Mouse (Mus musculus) midbrain, embryonic 15.5 days (tissue): Measurements from ENCODE around the gene Rnf11. TPM values are rescaled to one million over a fixed set of nuclear protein-coding genes. Genes with fewer than 3 reads are reported as not detected.

Experiments used
- ATAC-seq: fragments of 200-750 bp; cut with Nextera tagmentation; replicated peaks from 2 replicates; pipeline ENCODE4 v1.8.0; 2017; ENCODE audit warnings: moderate TSS enrichment
- H3K27ac ChIP-seq: fragments of 300-500 bp; sonication (generic); 2 replicates; pipeline ENCODE4 v1.5.1; 2015; ENCODE audit warnings: mild to moderate bottlenecking, inconsistent platforms
- H3K27me3 ChIP-seq: fragments of 300-500 bp; sonication (generic); replicated peaks from 2 replicates; pipeline ENCODE4 v1.6.1; 2015; ENCODE audit warnings: inconsistent platforms
- H3K36me3 ChIP-seq: fragments of 300-500 bp; sonication (generic); replicated peaks from 2 replicates; pipeline ENCODE4 v1.6.1; 2015; ENCODE audit warnings: inconsistent platforms
- H3K4me1 ChIP-seq: fragments of 300-500 bp; sonication (generic); 2 replicates; pipeline ENCODE4 v1.6.1; 2015; ENCODE audit warnings: inconsistent platforms
- H3K4me2 ChIP-seq: fragments of 300-500 bp; sonication (generic); 2 replicates; pipeline ENCODE4 v1.6.1; 2015; ENCODE audit warnings: inconsistent platforms, mild to moderate bottlenecking, moderate library complexity
- H3K4me3 ChIP-seq: fragments of 300-500 bp; sonication (generic); 2 replicates; pipeline ENCODE4 v1.5.1; 2015; ENCODE audit warnings: mild to moderate bottlenecking, inconsistent platforms
- H3K9ac ChIP-seq: fragments of 300-500 bp; sonication (generic); 2 replicates; pipeline ENCODE4 v1.6.1; 2015; ENCODE audit warnings: mild to moderate bottlenecking, inconsistent platforms
- H3K9me3 ChIP-seq: fragments of 300-500 bp; sonication (generic); 2 replicates; pipeline ENCODE4 v1.6.1; 2016; ENCODE audit warnings: inconsistent platforms
- WGBS: fragments of 180-500 bp; shearing (Covaris S2); methylation state at CpG from one replicate; pipeline ENCODE4 v1.1.7; 2015; ENCODE audit warnings: mixed read lengths; 5-methylcytosine and 5-hydroxymethylcytosine counted together
- polyA plus RNA-seq: library from polyadenylated mRNA; unstranded; fragments of >200 nt; fragmentation: Nextera tagmentation; extraction: Ambion mirVana; gene quantifications from 2 replicates; pipeline ENCODE4 v1.2.1, GENCODE M21; 2015

Rnf11 gene
- polyA plus RNA-seq, 1 experiment from 2014 or later, result 61.2 TPM

DNA sequence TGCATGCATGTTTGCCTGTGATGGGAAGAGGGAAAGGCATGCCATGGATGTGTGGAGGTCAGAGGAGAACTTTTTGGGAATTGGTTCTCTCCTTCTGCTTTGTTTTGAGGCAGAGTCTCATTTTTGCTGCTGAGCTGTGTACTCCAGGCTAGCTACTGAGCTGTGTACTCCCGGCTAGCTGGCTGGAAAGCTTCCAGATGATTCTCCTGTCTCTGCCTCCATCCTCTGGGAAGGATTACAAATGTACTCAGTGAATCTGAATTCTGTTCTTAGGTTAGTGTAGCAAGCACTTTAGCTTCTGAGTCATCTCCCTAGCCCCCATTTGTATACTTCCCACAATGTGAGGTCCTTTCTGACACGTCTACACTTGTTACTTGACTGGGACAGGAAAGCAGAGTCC, 61.1 kb downstream of the Rnf11 start:
- Histone ChIP-seq H3K4me2 (no peak overlapping the region), H3K36me3 (no peaks in the 10 kb centered on the region), H3K4me3 (no peak overlapping the region), H3K9me3 (no peaks in the 10 kb centered on the region), H3K27ac (no peak overlapping the region), H3K27me3 (no peaks in the 10 kb centered on the region), H3K9ac (no peak overlapping the region), H3K4me1 (no peaks in the 10 kb centered on the region)
- 72% methylated on average over 2 of the region's 2 CpGs for WGBS
- no peak for ATAC-seq

GRCm38 (mm10) chr4:109422436-109422835, 62.1 kb downstream of the Rnf11 start:
- H3K27ac ChIP-seq, result no peak overlapping the region
- H3K4me1 ChIP-seq, result no peaks in the 10 kb centered on the region
- 75% methylated on average over 6 of the region's 6 CpGs for WGBS
- H3K9me3 ChIP-seq, result no peaks in the 10 kb centered on the region
- H3K4me2 ChIP-seq, result no peak overlapping the region
- H3K9ac ChIP-seq, result no peak overlapping the region
- H3K36me3 ChIP-seq, result no peaks in the 10 kb centered on the region
- no peak for ATAC-seq
- H3K27me3 ChIP-seq, result no peaks in the 10 kb centered on the region
- H3K4me3 ChIP-seq, result no peak overlapping the region

DNA sequence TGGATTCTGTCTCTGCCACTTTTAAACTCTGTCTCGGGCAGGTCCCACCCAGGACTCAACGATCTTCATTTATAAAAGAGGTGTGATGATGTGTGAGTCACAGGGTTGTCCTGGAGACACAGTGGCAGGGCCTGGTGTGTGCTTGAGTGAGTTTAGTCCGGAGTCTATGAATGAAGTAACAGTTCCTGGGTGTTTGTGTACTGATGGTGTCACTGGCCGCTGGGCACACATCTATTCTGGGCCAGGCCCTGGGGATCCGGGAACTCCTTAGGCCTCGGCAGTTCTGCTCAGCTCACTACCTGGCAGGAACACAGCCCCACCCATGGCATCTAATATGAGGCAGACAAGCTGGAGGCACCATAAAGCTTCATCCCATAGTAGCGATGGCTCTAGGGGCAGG, 62.9 kb downstream of the Rnf11 start:
- no peak overlapping the region for H3K4me3 ChIP-seq
- H3K4me2 ChIP-seq, result no peak overlapping the region

DNA sequence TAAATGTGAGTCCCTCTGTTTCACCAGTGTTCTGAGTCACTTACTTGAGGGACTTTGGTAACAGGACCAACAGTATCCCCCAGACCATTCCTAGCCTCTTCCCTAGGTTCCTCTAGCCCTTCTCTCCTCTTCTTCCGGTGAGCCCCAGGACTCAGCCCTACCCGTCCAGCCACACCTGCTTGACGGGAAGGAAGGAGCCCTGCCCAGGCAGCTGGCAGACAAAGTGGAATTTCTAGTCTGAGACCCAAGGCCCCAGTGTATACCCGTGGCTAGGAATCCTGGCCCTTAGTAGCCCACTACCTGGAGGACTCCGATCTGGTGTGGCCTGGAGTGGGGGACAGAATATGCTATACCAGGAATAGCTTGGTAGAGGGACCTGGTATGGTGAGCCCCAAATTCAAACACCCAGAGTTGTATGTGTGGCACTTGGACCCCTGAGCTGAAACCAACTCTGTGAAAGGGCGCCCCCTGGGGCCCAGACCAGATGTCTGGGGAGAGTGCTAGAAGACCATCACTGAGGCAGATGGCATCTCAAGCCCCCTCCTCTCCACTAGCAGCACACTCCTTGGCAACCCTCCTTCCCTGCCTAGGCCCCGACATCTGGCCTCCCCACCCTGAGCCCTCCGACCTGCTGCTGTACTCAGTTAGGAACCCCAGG, 64.3 kb downstream of the Rnf11 start:
- Histone ChIP-seq H3K27ac (no peak overlapping the region), H3K36me3 (no peaks in the 10 kb centered on the region), H3K9me3 (no peaks in the 10 kb centered on the region), H3K4me1 (no peaks in the 10 kb centered on the region), H3K4me2 (no peak overlapping the region), H3K4me3 (no peak overlapping the region), H3K27me3 (no peaks in the 10 kb centered on the region), H3K9ac (no peak overlapping the region)
- WGBS, result 78% methylated on average over 8 of the region's 8 CpGs
- 0 out of 2 replicates have a peak, but pooled peaks have one; percentile 37 for ATAC-seq

More for the DNA sequence above, 62.9 kb downstream of the Rnf11 start:
- no peak overlapping the region for H3K27ac ChIP-seq
- WGBS, result 87% methylated on average over 7 of the region's 7 CpGs
- H3K36me3 ChIP-seq, result no peaks in the 10 kb centered on the region
- no peak overlapping the region for H3K9ac ChIP-seq
- no peaks in the 10 kb centered on the region for H3K4me1 ChIP-seq
- H3K27me3 ChIP-seq, result no peaks in the 10 kb centered on the region
- ATAC-seq, result no peak
- no peaks in the 10 kb centered on the region for H3K9me3 ChIP-seq

DNA sequence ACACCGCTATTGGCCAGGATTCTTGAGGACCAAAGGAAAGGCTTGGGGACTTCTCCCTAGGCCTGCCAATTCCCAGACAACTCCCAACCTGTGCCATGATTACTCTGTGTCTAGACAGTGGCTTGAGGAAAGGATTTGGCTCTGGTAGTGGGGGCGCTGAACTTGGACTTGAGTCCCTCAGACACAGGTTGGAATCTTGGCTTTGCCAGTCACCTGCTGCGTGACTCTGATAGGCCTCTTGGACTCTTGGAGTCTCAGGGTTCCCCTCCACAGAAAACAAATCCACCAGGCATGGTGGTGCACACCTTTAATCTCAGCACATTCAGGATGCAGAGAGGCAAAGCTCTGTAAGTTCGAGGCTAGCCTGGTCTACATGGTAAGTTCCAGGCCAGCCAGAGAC, 65.0 kb downstream of the Rnf11 start:
- no peak overlapping the region for H3K27ac ChIP-seq
- H3K4me2 ChIP-seq, result no peak overlapping the region
- H3K9ac ChIP-seq, result no peak overlapping the region
- no peaks in the 10 kb centered on the region for H3K36me3 ChIP-seq
- H3K4me3 ChIP-seq, result no peak overlapping the region
- H3K27me3 ChIP-seq, result no peaks in the 10 kb centered on the region
- 87% methylated on average over 4 of the region's 4 CpGs for WGBS
- ATAC-seq, result no peak
- no peaks in the 10 kb centered on the region for H3K9me3 ChIP-seq
- no peaks in the 10 kb centered on the region for H3K4me1 ChIP-seq

DNA sequence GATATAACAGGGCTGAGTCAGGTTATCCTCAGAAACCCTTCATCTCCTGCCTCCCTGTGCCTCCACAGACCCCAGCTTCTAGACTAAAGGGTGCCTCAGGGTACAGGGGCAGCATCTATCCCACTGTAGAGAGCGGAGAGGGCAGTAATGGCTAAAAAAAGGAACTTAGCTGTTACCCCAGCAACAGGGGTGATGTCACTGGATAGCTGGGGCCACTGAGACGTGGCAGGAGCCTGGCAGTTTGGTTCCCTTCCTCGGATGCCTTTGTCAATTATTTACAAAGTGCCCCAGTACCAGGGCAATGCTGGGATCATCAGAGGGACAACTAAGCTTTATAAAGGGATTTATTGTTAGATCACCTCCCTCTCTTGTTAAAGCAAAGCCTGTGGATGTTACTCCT, 65.5 kb downstream of the Rnf11 start:
- 18% methylated on average over 3 of the region's 3 CpGs for WGBS
- Histone ChIP-seq H3K27ac (no peak overlapping the region), H3K9me3 (no peaks in the 10 kb centered on the region), H3K9ac (no peak overlapping the region), H3K27me3 (no peaks in the 10 kb centered on the region), H3K36me3 (no peaks in the 10 kb centered on the region), H3K4me1 (no peaks in the 10 kb centered on the region), H3K4me3 (no peak overlapping the region), H3K4me2 (no peak overlapping the region)
- no peak for ATAC-seq

- ATAC-seq, result no peak
- no peak overlapping the region for H3K27ac ChIP-seq
- WGBS, result 91% methylated on average over 1 of the region's 1 CpGs
Measured at GRCm38 (mm10) chr4:109417998-109418397, 66.5 kb downstream of the Rnf11 start.

GRCm38 (mm10) chr4:109412233-109412632, 72.3 kb downstream of the Rnf11 start:
- WGBS, result 90% methylated on average over 5 of the region's 5 CpGs
- H3K9me3 ChIP-seq, result no peaks in the 10 kb centered on the region
- no peak for ATAC-seq
- H3K27ac ChIP-seq, result no peak overlapping the region
- H3K4me3 ChIP-seq, result no peak overlapping the region
- no peak overlapping the region for H3K4me2 ChIP-seq
- H3K9ac ChIP-seq, result no peak overlapping the region
- no peaks in the 10 kb centered on the region for H3K27me3 ChIP-seq
- no peaks in the 10 kb centered on the region for H3K4me1 ChIP-seq
- H3K36me3 ChIP-seq, result no peaks in the 10 kb centered on the region

More at GRCm38 (mm10) chr4:109417998-109418397, 66.5 kb downstream of the Rnf11 start:
- Histone ChIP-seq H3K27me3 (no peaks in the 10 kb centered on the region), H3K36me3 (no peaks in the 10 kb centered on the region), H3K9ac (no peak overlapping the region), H3K4me2 (no peak overlapping the region), H3K4me3 (no peak overlapping the region), H3K4me1 (no peaks in the 10 kb centered on the region), H3K9me3 (no peaks in the 10 kb centered on the region)

DNA sequence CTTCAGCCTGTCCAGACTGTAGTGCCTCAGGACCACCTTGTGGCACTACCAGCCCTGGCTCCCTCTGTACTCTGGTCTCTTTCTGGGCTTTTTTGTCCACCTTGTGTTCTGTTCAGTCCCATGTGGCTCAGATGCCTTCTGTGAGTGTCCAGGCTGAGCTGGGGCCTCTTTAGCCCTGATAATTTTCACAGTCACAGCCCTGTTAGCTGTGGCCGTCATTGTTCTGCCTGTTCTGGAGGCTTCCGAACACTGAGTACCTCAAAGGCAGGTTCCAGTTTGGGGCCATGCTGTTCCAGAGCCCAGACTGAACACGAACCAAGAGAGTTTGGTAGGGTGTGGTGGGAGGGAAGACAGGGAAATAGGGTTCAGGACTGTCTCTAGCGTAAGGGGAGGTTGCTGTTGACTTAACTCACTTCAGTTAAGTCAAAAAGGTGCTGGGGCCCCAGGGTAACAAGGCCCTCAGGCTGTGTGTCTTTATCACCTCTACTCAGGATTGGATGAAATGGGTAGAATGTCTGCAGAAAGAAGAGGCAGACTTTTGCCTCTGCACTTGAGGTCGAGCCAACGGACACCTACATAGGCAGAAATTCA, 73.1 kb downstream of the Rnf11 start:
- H3K27ac ChIP-seq, result no peak overlapping the region
- H3K4me3 ChIP-seq, result no peak overlapping the region
- H3K27me3 ChIP-seq, result no peaks in the 10 kb centered on the region
- no peak for ATAC-seq
- WGBS, result 86% methylated on average over 6 of the region's 6 CpGs
- no peak overlapping the region for H3K4me2 ChIP-seq
- H3K9me3 ChIP-seq, result no peaks in the 10 kb centered on the region
- H3K36me3 ChIP-seq, result no peaks in the 10 kb centered on the region
- H3K4me1 ChIP-seq, result peaks cover under 1% of the 10 kb centered on the region; the same call in 1 of the 2 replicates
- H3K9ac ChIP-seq, result no peak overlapping the region

DNA sequence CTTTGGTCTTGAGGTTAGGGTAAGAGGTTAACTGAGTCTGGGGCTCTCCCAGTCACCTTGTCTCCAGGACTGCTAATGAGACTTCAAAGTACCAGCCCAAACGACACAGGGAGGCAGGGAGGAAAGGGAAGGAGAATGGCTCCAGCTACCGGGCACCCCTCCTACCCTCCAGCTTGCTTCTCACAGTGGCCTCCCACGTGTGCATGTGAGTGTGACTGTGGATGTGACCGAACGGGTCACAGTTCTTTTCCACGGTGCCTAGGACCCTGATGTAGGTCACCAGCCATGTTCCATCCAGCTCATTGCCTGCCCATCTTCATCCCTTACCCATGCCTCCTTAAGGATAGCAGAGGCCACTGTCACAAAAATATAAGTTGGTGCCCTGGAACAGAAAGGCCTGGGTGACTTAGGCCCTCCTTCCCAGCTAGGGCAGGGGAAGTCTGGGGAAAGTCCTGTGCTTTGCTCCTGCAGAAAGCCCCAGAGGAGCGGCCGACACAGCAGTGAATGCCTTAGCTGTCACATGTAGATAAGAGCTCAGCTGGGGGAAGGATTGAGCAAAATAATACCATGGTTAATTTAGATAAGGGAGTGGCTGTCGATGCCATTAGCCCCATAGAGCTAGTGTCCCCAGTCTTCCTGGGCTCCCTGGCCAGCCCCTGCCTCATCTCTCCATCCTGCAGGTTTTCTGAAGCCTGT, 73.7 kb downstream of the Rnf11 start:
- H3K27ac ChIP-seq, result no peak overlapping the region
- peaks cover 7% of the 10 kb centered on the region for H3K4me1 ChIP-seq
- no peak overlapping the region for H3K4me3 ChIP-seq
- no peaks in the 10 kb centered on the region for H3K36me3 ChIP-seq
- no peak overlapping the region for H3K9ac ChIP-seq
- WGBS, result 76% methylated on average over 9 of the region's 9 CpGs
- no peaks in the 10 kb centered on the region for H3K9me3 ChIP-seq
- ATAC-seq, result no peak
- H3K4me2 ChIP-seq, result no peak overlapping the region
- H3K27me3 ChIP-seq, result no peaks in the 10 kb centered on the region

DNA sequence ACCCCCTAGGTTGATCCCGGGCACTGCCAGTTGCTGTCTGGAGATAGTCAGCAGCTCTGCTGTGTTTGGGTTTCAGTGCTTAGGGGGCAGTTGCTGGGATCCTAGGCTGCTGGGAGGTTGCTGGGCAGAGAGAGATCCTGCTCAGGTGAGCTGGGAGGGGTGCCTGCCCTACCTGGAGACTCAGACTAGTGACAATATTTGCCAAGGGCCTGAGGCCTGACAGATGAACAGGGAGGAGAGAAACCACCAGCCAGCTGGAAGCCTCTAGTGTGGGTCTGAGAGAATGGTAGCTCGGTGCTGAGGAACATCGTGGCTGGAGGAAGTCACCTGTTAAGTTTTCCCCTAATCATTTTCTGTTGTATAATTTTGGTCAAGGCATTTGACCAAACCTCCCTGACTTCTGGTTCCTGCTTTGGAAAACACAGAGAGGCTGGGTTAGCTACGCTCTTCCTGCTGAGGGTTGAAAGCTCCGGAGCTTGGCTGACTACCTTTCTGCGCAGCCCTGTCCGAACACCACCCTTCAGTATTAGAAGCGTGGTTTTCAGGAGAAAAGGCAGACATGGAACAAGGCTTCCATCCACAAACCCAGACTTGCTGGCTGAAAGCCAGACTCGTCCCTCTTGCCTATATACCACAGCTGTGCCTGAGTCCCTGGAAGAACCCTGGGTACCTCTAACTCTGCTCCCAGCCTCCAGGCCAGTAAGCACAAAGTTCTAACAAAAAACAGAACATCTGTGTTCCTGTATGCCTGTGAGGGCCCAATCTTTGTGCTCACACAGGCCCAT, 76.6 kb downstream of the Rnf11 start:
- no peaks in the 10 kb centered on the region for H3K9me3 ChIP-seq
- peak overlapping the region; percentile 75; the same call in 1 of the 2 replicates for H3K4me3 ChIP-seq
- 84% methylated on average over 9 of the region's 9 CpGs for WGBS
- 0 out of 2 replicates have a peak, but pooled peaks have one; percentile 4 for ATAC-seq
- H3K4me1 ChIP-seq, result peaks cover 9% of the 10 kb centered on the region
- no peak overlapping the region for H3K27ac ChIP-seq
- no peaks in the 10 kb centered on the region for H3K36me3 ChIP-seq
- no peaks in the 10 kb centered on the region for H3K27me3 ChIP-seq
- H3K4me2 ChIP-seq, result peak overlapping the region; percentile 90
- H3K9ac ChIP-seq, result no peak overlapping the region

DNA sequence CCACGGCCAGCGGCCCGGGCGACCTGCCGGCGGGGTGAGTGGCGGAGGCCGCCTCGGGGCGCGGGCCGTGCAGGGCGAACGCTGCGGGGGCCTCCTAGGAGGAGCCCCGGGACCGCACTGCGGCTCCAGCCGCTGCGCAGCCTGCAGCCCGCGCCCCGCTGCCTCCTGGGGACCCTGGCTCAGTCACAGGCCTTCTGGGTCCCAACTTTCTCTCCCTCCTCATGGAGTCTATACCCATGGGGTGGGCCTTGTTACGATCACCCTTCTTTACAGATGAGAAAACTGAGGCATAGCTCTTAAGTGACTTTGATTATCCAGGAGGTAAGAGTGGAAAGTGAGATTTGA, 77.4 kb downstream of the Rnf11 start:
- H3K9me3 ChIP-seq, result no peaks in the 10 kb centered on the region
- no peaks in the 10 kb centered on the region for H3K27me3 ChIP-seq
- H3K36me3 ChIP-seq, result no peaks in the 10 kb centered on the region
- 3% methylated on average over 24 of the region's 24 CpGs for WGBS
- H3K27ac ChIP-seq, result no peak overlapping the region
- H3K9ac ChIP-seq, result peak overlapping the region; percentile 65
- peak; percentile 58 for ATAC-seq
- H3K4me2 ChIP-seq, result peak overlapping the region; percentile 90
- H3K4me3 ChIP-seq, result peak overlapping the region; percentile 75
- peaks cover 9% of the 10 kb centered on the region for H3K4me1 ChIP-seq
